Mouse (Mus musculus) liver, embryonic 16.5 days (tissue): ENCODE measurements around the gene Chad. TPM values are rescaled to one million over a fixed set of nuclear protein-coding genes. Genes with fewer than 3 reads are reported as not detected.

Source experiments
- ATAC-seq: fragments of 200-750 bp; cut with Nextera tagmentation; 2 replicates; pipeline ENCODE4 v1.8.0; 2017; ENCODE audit warnings: low read depth, mild to moderate bottlenecking, moderate number of reproducible peaks, moderate library complexity
- H3K27ac ChIP-seq: fragments of 300-500 bp; sonication (generic); 2 replicates; pipeline ENCODE4 v1.5.1; 2014; ENCODE audit warnings: mild to moderate bottlenecking, low read length
- H3K27me3 ChIP-seq: fragments of 300-500 bp; sonication (generic); 2 replicates; pipeline ENCODE4 v1.6.1; 2014; ENCODE audit warnings: low read depth, low read length, mixed read lengths; ENCODE audit not compliant: control insufficient read depth, insufficient read depth
- H3K36me3 ChIP-seq: fragments of 300-500 bp; sonication (generic); 2 replicates; pipeline ENCODE4 v1.6.1; 2014; ENCODE audit warnings: mild to moderate bottlenecking; ENCODE audit not compliant: control insufficient read depth, insufficient read depth
- H3K4me1 ChIP-seq: fragments of 300-500 bp; sonication (generic); 2 replicates; pipeline ENCODE4 v1.6.1; 2014; ENCODE audit warnings: low read depth, low read length, mixed read lengths; ENCODE audit not compliant: control insufficient read depth
- H3K4me2 ChIP-seq: fragments of 300-500 bp; sonication (generic); 2 replicates; pipeline ENCODE4 v1.6.1; 2014; ENCODE audit warnings: low read depth, low read length, mixed read lengths
- H3K4me3 ChIP-seq: fragments of 300-500 bp; sonication (generic); 2 replicates; pipeline ENCODE4 v1.5.1; 2014; ENCODE audit warnings: low read depth, mild to moderate bottlenecking, low read length
- H3K9ac ChIP-seq: fragments of 300-500 bp; sonication (generic); 2 replicates; pipeline ENCODE4 v1.6.1; 2014; ENCODE audit warnings: low read depth, low read length
- H3K9me3 ChIP-seq: fragments of 300-500 bp; sonication (generic); replicated peaks from 2 replicates; pipeline ENCODE4 v1.6.1; 2016; ENCODE audit warnings: low read length; ENCODE audit not compliant: control insufficient read depth
- WGBS: fragments of 180-500 bp; shearing (Covaris S2); extraction: QIAGEN DNeasy Blood & Tissue Kit; methylation state at CpG from one replicate; pipeline ENCODE4 v1.1.7; 2014; ENCODE audit not compliant: insufficient replicate concordance; 5-methylcytosine and 5-hydroxymethylcytosine counted together
- polyA plus RNA-seq: library from polyadenylated mRNA; unstranded; fragments of >200 nt; fragmentation: Nextera tagmentation; extraction: Ambion mirVana; gene quantifications from 2 replicates; pipeline ENCODE4 v1.2.1, GENCODE M21; 2015

Chad gene
- polyA plus RNA-seq, 1 experiment from 2014 or later = 0.05 TPM

GRCm38 (mm10) chr11:94601321-94602281, 36.8 kb downstream of the Chad start, which contains the start of gene Acsf2:
Acsf2 (minus strand) TSS chr11:94601871.
- peak within 1 kb of the TSS; percentile 63 for H3K4me2 ChIP-seq
- ATAC-seq = peak; percentile 84
- H3K9me3 ChIP-seq = no peaks in the 10 kb centered on the region
- H3K27ac ChIP-seq = no peak within 1 kb of the TSS
- WGBS = 2% methylated on average over 51 of the region's 52 CpGs
- no peaks in the 10 kb centered on the region for H3K27me3 ChIP-seq
- peak within 1 kb of the TSS; percentile 55 for H3K4me3 ChIP-seq
- peak within 1 kb of the TSS; percentile 51 for H3K9ac ChIP-seq
- no peaks in the 10 kb centered on the region for H3K36me3 ChIP-seq
- H3K4me1 ChIP-seq = peaks cover 5% of the 10 kb centered on the region; the same call in 1 of the 2 replicates

GRCm38 (mm10) chr11:94602356-94602955, 37.6 kb downstream of the Chad start:
- Histone ChIP-seq H3K9me3 (no peaks in the 10 kb centered on the region), H3K4me3 (no peak overlapping the region), H3K4me2 (peak overlapping the region; percentile 63; the same call in 1 of the 2 replicates), H3K27ac (no peak overlapping the region), H3K27me3 (no peaks in the 10 kb centered on the region), H3K4me1 (peaks cover 5% of the 10 kb centered on the region; the same call in 1 of the 2 replicates), H3K36me3 (no peaks in the 10 kb centered on the region), H3K9ac (no peak overlapping the region)
- no peak for ATAC-seq
- WGBS = 66% methylated on average over 11 of the region's 11 CpGs

- 39% methylated on average over 4 of the region's 4 CpGs for WGBS
- H3K9me3 ChIP-seq = no peaks in the 10 kb centered on the region
- H3K27ac ChIP-seq = no peak overlapping the region
- no peak overlapping the region for H3K9ac ChIP-seq
- H3K36me3 ChIP-seq = no peaks in the 10 kb centered on the region
- no peaks in the 10 kb centered on the region for H3K27me3 ChIP-seq
- no peak overlapping the region for H3K4me2 ChIP-seq
- ATAC-seq = no peak
- no peak overlapping the region for H3K4me3 ChIP-seq
- no peaks in the 10 kb centered on the region for H3K4me1 ChIP-seq
These were observed 46.2 kb downstream of the Chad start for GRCm38 (mm10) chr11:94610744-94611740.

GRCm38 (mm10) chr11:94614603-94615002, 49.8 kb downstream of the Chad start:
- Histone ChIP-seq H3K4me1 (no peaks in the 10 kb centered on the region), H3K36me3 (no peaks in the 10 kb centered on the region), H3K9ac (no peak overlapping the region), H3K27me3 (no peaks in the 10 kb centered on the region), H3K4me3 (no peak overlapping the region), H3K27ac (no peak overlapping the region), H3K4me2 (no peak overlapping the region), H3K9me3 (no peaks in the 10 kb centered on the region)
- ATAC-seq = no peak
- 70% methylated on average over 4 of the region's 4 CpGs for WGBS

GRCm38 (mm10) chr11:94615494-94615893, 50.6 kb downstream of the Chad start:
- no peak overlapping the region for H3K27ac ChIP-seq
- no peak overlapping the region for H3K4me3 ChIP-seq
- H3K9ac ChIP-seq = no peak overlapping the region
- H3K9me3 ChIP-seq = no peaks in the 10 kb centered on the region
- H3K4me2 ChIP-seq = no peak overlapping the region
- no peaks in the 10 kb centered on the region for H3K4me1 ChIP-seq
- ATAC-seq = no peak
- no peaks in the 10 kb centered on the region for H3K36me3 ChIP-seq
- no peaks in the 10 kb centered on the region for H3K27me3 ChIP-seq
- 29% methylated on average over 4 of the region's 4 CpGs for WGBS

GRCm38 (mm10) chr11:94617646-94618045, 52.8 kb downstream of the Chad start:
- WGBS = 65% methylated on average over 2 of the region's 2 CpGs
- no peaks in the 10 kb centered on the region for H3K27me3 ChIP-seq

More at GRCm38 (mm10) chr11:94617646-94618045, 52.8 kb downstream of the Chad start:
- Histone ChIP-seq H3K4me3 (no peak overlapping the region), H3K27ac (no peak overlapping the region), H3K9ac (no peak overlapping the region), H3K36me3 (no peaks in the 10 kb centered on the region), H3K4me2 (no peak overlapping the region), H3K9me3 (no peaks in the 10 kb centered on the region), H3K4me1 (no peaks in the 10 kb centered on the region)
- ATAC-seq = no peak

Other genes with a start within 250 kb of the Chad start
- 34.8 and 40.6 TPM in 2 replicates for gene Luc7l3, start 243.1 kb upstream of the Chad start, polyA plus RNA-seq
- 2.9 and 3.5 TPM in 2 replicates for gene Ankrd40, start 237.0 kb upstream of the Chad start, polyA plus RNA-seq
- gene Abcc3, start 172.1 kb upstream of the Chad start, polyA plus RNA-seq = 9.4 and 10.2 TPM in 2 replicates
- 1.9 TPM in 2 replicates for gene Cacna1g, start 90.8 kb upstream of the Chad start, polyA plus RNA-seq
- gene Spata20, start 78.9 kb upstream of the Chad start, polyA plus RNA-seq = not detected in 2 replicates
- gene Epn3, start 65.1 kb upstream of the Chad start, polyA plus RNA-seq = 0.08 TPM in 1 of 2 replicates, not detected in the other
- gene Mycbpap, start 43.3 kb upstream of the Chad start, polyA plus RNA-seq = 0.30 TPM in 1 of 2 replicates, not detected in the other
- 1.0 and 1.3 TPM in 2 replicates for gene Rsad1, start 15.8 kb upstream of the Chad start, polyA plus RNA-seq
- gene Acsf2, start 36.8 kb downstream of the Chad start, polyA plus RNA-seq = 1.4 and 1.5 TPM in 2 replicates
- gene Lrrc59, start 64.7 kb downstream of the Chad start, polyA plus RNA-seq = 78.4 and 82.0 TPM in 2 replicates
- gene Mrpl27, start 88.7 kb downstream of the Chad start, polyA plus RNA-seq = 55.7 and 56.6 TPM in 2 replicates
- 10.4 and 11.6 TPM in 2 replicates for gene Eme1, start 88.9 kb downstream of the Chad start, polyA plus RNA-seq
- gene Xylt2, start 112.5 kb downstream of the Chad start, polyA plus RNA-seq = 1.9 and 2.6 TPM in 2 replicates
- gene Gm11541, start 139.5 kb downstream of the Chad start, polyA plus RNA-seq = not detected in 2 replicates
- not detected in 2 replicates for gene Cdc34b, start 176.7 kb downstream of the Chad start, polyA plus RNA-seq
- not detected in 2 replicates for gene Tmem92, start 217.7 kb downstream of the Chad start, polyA plus RNA-seq